Mouse (Mus musculus) heart, adult 2 months (tissue): Measurements from ENCODE around the gene Naa15.
A peak's percentile ranks its signal among the peaks of the same experiment; 100 is the strongest.

Experiments used
- CTCF ChIP-seq: fragments of 200-600 bp; IDR thresholded peaks from 2 replicates; pipeline ENCODE4 v1.8.1; 2022; ENCODE audit warnings: antibody characterized with exemption, mild to moderate bottlenecking, moderate library complexity
- EP300 ChIP-seq: fragments of 200-500 bp; IDR thresholded peaks from 2 replicates; pipeline ENCODE4 v1.6.1; 2011; ENCODE audit warnings: low read depth, low read length, control low read depth; ENCODE audit not compliant: insufficient read depth
- POLR2A ChIP-seq: fragments of 200-500 bp; IDR thresholded peaks from 2 replicates; pipeline ENCODE4 v1.6.1; 2011; ENCODE audit warnings: mild to moderate bottlenecking, low read depth, low read length, control low read depth; ENCODE audit not compliant: insufficient read depth

DNA sequence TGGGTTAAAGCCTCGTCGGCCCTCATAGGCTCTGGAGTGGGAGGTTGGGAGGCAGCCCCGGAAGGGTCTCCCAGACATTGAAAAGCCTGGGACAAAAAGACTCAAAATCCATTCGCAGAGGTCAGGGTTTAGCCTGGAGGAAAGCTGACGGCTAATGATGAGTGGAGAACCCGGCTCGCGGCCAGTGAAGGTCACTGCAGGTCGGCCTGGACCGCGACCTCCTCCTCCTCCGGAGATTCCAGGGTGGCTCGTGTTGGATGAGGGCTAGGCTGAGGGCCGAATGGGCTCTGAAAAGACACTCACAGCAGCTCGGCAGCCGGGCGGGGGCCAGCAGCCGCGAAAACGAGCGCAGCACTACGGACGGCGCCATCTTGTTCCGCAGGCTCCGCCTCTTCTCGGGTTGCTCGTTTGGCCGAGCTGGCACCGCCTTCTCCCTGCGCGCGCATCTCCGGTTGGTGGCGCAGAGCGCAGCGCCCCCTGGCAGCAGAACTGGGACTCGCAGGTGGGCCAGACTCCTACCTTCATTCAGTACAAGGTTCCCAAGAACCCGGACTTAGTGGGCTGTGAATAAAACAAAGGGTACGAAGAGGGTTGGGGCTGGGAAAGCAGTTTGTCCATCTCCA lies 6.3 kb upstream of the Naa15 start, which contains the start of gene Ndufc1:
- peak; percentile 95 for TF ChIP-seq POLR2A
- TF ChIP-seq EP300: no peak
- no peak; the same call in 1 of the 2 replicates for TF ChIP-seq CTCF
